Mouse (Mus musculus) lung, embryonic 15.5 days (tissue): ENCODE measurements around the gene Tmem268. TPM values are rescaled to one million over a fixed set of nuclear protein-coding genes. Genes with fewer than 3 reads are reported as not detected.
A peak's percentile ranks its signal among the peaks of the same experiment; 100 is the strongest.

Source experiments
- ATAC-seq: fragments of 200-750 bp; cut with Nextera tagmentation; 2 replicates; pipeline ENCODE4 v1.8.0; 2017; ENCODE audit warnings: moderate number of reproducible peaks, borderline replicate concordance; ENCODE audit not compliant: low FRiP score, low TSS enrichment; ENCODE audit errors: extremely low read depth
- H3K27ac ChIP-seq: fragments of 300-500 bp; sonication (generic); 2 replicates; pipeline ENCODE4 v1.5.1; 2015; ENCODE audit warnings: moderate library complexity, mild to moderate bottlenecking, inconsistent platforms
- H3K27me3 ChIP-seq: fragments of 300-500 bp; sonication (generic); 2 replicates; pipeline ENCODE4 v1.6.1; 2015; ENCODE audit warnings: inconsistent platforms
- H3K36me3 ChIP-seq: fragments of 300-500 bp; sonication (generic); 2 replicates; pipeline ENCODE4 v1.6.1; 2015; ENCODE audit warnings: inconsistent platforms
- H3K4me1 ChIP-seq: fragments of 300-500 bp; sonication (generic); 2 replicates; pipeline ENCODE4 v1.6.1; 2015; ENCODE audit warnings: inconsistent platforms
- H3K4me2 ChIP-seq: fragments of 300-500 bp; sonication (generic); 2 replicates; pipeline ENCODE4 v1.6.1; 2015; ENCODE audit warnings: inconsistent platforms, mild to moderate bottlenecking, moderate library complexity
- H3K4me3 ChIP-seq: fragments of 300-500 bp; sonication (generic); 2 replicates; pipeline ENCODE4 v1.5.1; 2015; ENCODE audit warnings: mild to moderate bottlenecking, inconsistent platforms
- H3K9ac ChIP-seq: fragments of 300-500 bp; sonication (generic); 2 replicates; pipeline ENCODE4 v1.6.1; 2015; ENCODE audit warnings: inconsistent platforms
- H3K9me3 ChIP-seq: fragments of 300-500 bp; sonication (generic); 2 replicates; pipeline ENCODE4 v1.6.1; 2016; ENCODE audit warnings: inconsistent platforms
- WGBS: fragments of 180-500 bp; shearing (Covaris S2); methylation state at CpG from one replicate; pipeline ENCODE4 v1.1.7; 2015; 5-methylcytosine and 5-hydroxymethylcytosine counted together
- polyA plus RNA-seq: library from polyadenylated mRNA; unstranded; fragments of >200 nt; fragmentation: Nextera tagmentation; extraction: Ambion mirVana; gene quantifications from 2 replicates; pipeline ENCODE4 v1.2.1, GENCODE M21; 2015

The Tmem268 gene
- polyA plus RNA-seq, 1 experiment from 2014 or later: 9.0 TPM

DNA sequence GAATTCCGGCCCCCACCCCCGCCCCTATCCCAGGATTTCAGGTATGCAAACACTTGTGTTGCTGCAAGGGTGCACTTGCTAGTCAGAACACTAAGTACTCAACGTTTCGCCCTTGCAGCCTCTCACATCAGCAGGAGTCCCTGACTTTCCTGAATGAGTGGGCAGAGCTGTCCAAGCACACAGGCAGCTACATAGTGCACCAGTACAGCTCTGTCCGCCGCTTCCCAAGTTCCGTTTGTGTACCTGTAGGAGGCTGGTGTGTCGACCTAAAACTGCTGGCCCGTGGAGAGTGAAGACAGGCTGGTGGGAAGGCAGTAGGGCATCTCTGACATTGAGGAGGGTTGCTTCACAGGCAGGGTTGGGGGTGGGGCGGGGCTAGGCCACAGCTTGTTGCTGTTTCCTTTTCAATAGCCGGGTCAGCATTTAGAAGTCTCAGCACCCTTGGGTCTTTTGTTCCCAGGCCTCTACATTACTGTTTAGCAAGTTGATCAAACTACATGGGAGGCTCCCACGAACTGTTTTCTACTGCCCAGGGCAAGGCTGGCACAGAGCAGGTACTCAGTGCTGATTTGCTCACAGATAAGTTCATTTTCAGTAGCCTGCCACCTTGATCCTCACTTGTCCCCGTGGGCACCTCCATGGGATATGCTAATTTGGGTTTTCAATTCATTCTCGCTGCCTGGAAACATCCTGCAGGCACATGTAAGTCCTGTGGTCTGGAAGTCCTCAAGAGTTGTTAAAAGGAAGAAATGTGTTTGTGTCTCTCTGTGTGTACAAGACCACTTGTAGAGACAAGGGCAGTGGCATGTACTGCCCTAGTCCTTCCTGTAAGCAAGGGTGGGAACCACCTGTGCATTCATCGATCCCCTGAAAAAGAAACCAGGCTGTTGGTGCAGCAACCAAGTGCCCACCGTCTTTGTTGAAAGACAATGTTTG lies 1.2 kb upstream of the Tmem268 start:
- 37% methylated on average over 16 of the region's 16 CpGs for WGBS
- Histone ChIP-seq H3K36me3 (peaks cover 14% of the 10 kb centered on the region), H3K4me2 (peak overlapping the region; percentile 83), H3K4me3 (peak overlapping the region; percentile 60; the same call in 1 of the 2 replicates), H3K27ac (peak overlapping the region; percentile 29), H3K4me1 (peaks cover 58% of the 10 kb centered on the region), H3K27me3 (no peaks in the 10 kb centered on the region), H3K9ac (no peak overlapping the region), H3K9me3 (no peaks in the 10 kb centered on the region)
- no peak; the same call in 1 of the 2 replicates for ATAC-seq

DNA sequence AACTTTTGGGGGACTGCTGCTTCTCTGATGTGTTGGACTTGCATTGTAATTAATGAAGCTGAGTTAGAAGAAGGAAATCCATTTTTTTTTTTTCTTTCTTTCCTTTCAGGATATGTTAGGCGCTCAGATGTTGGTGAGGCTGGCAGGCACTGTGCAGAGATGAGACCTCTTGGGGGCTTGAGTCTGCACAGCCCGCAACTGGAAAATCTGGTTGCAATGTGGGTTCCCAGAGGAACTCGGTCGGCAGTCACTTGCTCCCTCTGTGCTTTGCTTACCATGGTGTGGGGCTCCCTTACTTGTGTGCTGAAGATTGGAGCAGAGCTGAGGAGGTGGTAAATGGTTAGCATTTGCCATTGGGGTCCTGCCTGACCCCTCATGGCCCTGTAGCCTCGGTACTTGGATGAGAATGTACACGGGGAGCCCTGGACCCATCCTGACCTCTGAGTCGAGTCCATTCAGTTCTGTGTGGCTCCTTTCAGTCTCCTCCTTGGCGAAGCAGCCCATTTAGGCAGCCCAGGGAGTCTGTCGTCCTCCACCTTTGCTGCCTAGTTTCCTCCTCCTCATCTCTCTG lies 631 bp downstream of the Tmem268 start:
- WGBS: 29% methylated on average over 9 of the region's 9 CpGs
- H3K9me3 ChIP-seq: no peaks in the 10 kb centered on the region
- H3K4me3 ChIP-seq: peak overlapping the region; percentile 60
- no peaks in the 10 kb centered on the region for H3K27me3 ChIP-seq
- peaks cover 4% of the 10 kb centered on the region; the same call in 1 of the 2 replicates for H3K36me3 ChIP-seq
- peak overlapping the region; percentile 29; the same call in 1 of the 2 replicates for H3K27ac ChIP-seq
- ATAC-seq: peak; percentile 27; the same call in 1 of the 2 replicates
- peaks cover 51% of the 10 kb centered on the region for H3K4me1 ChIP-seq
- H3K9ac ChIP-seq: peak overlapping the region; percentile 78
- peak overlapping the region; percentile 83 for H3K4me2 ChIP-seq

DNA sequence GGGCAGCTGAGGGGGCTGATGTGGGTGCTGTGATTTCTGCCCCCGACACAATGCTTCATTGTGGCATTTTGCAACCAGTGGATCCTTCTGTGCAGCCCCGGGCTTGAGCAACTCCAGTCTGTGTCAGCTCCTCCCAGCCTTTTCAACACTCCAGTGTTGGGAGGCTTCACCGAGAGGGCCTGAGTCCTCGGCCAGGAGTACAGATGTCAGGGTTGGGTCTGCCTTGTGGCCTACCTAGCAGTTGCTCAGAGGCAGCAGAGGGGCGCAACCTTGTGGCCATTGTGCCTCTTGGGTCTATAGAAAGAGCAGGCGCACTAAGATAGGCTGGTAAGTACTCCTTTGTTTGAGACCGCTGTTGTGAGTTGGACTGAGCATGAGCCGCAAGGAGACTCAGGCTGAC lies 1.5 kb downstream of the Tmem268 start:
- Histone ChIP-seq H3K36me3 (0 out of 2 replicates have a peak, but pooled peaks cover 4% of the 10 kb centered on the region), H3K9me3 (no peaks in the 10 kb centered on the region), H3K4me1 (peaks cover 48% of the 10 kb centered on the region), H3K27me3 (no peaks in the 10 kb centered on the region), H3K9ac (no peak overlapping the region), H3K27ac (0 out of 2 replicates have a peak overlapping the region, but pooled peaks have one; percentile 10), H3K4me2 (no peak overlapping the region; the same call in 1 of the 2 replicates), H3K4me3 (no peak overlapping the region)
- ATAC-seq: no peak
- 64% methylated on average over 8 of the region's 8 CpGs for WGBS

DNA sequence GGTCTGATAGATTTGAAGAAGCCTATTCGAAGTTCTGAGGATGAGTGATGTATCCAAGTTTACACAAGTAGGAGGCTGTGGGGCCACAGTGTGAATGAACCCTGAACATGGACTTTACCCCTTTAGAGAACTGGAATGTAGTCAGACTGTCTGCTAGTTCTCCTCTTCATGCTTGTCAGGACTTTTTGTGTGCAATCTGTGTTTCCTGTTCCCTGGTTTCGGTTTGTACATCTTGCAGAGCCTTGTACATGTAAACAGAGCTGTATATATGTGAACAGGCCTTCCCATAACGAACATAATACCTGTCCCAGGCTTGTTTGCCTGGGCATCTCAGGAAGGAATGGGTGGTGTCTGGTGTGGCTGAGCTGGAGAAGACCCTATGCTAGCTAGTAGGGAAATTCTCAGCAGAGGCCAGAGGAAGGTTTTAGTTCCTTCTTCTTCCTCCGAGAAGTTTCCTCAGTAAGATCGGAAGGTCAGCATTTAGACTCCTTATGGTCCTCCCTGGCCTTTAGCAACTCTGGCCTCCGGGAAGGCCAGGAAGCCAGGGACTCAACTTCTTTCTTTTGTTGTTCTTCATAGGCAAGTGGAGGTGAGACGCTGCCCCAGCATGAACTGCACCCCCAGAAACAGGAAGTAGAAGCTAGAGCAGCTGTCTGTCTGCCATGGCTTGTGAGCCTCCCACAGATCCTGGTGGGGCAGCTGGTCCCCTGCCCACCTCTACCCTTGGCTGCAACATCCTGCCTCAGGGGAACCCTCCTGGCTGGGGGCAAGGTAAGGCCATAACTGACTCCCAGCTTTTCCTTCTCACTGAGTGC lies 3.5 kb downstream of the Tmem268 start:
- Histone ChIP-seq H3K4me1 (peaks cover 42% of the 10 kb centered on the region), H3K4me3 (no peak overlapping the region), H3K4me2 (no peak overlapping the region), H3K9me3 (no peaks in the 10 kb centered on the region), H3K9ac (no peak overlapping the region), H3K27ac (no peak overlapping the region), H3K27me3 (no peaks in the 10 kb centered on the region), H3K36me3 (peaks cover 5% of the 10 kb centered on the region; the same call in 1 of the 2 replicates)
- 57% methylated on average over 7 of the region's 7 CpGs for WGBS
- ATAC-seq: no peak

DNA sequence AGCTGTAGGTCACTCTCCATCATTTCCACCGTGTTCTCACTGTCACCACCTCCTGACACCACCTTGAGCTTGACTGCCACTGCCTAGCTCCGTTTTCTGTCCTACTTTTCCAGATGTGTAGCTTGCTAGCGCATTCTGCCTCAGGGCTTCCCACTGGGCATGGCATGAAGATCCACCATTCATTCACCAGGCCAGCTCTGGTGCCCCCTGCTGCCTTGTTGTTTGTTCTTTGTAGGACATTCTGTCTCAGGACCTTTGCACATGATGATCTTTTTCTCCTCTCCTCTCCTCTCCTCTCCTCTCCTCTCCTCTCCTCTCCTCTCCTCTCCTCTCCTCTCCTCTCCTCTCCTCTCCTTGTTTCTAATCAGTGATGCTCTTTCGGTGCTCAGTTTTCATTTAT lies 4.2 kb downstream of the Tmem268 start:
- peaks cover 36% of the 10 kb centered on the region for H3K4me1 ChIP-seq
- no peak overlapping the region for H3K4me2 ChIP-seq
- no peak overlapping the region for H3K4me3 ChIP-seq
- H3K36me3 ChIP-seq: peaks cover 5% of the 10 kb centered on the region; the same call in 1 of the 2 replicates
- H3K9me3 ChIP-seq: no peaks in the 10 kb centered on the region
- H3K27ac ChIP-seq: no peak overlapping the region
- H3K9ac ChIP-seq: no peak overlapping the region
- H3K27me3 ChIP-seq: no peaks in the 10 kb centered on the region
- WGBS: 81% methylated on average over 4 of the region's 4 CpGs
- ATAC-seq: no peak

DNA sequence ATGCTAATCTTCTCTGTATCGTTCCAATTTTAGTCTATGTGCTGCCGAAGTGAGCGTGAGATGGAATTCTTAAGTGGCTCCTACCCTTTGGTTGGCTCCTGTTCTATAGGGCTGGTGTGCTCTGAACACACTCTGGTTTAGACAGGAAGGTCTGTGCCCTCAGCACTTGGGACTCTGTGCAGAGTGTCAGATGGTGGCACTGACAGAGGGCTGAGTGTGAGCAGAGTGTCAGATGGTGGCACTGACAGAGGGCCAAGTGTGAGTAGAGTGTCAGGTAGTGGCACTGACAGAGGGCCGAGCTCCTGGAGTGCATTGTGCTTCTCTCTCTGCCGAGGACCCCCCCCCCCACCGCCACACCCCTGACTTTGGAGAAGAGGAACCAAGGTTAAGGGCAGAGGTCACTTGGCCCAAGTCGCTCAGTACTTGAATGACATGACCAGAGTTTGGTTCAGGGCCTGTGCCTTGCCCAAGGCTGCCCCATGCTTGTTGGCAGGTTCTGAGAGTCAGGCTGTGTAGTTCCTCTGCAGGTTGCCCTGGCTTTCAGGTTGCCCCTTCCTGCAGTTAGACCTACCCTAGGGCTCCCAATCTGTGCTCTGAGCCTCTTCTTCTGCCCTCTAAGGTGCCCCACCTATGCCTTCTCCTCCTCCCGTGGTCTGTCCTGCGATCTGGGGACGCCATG lies 9.3 kb downstream of the Tmem268 start:
- WGBS: 71% methylated on average over 9 of the region's 10 CpGs
- H3K9ac ChIP-seq: no peak overlapping the region
- no peaks in the 10 kb centered on the region for H3K9me3 ChIP-seq
- H3K4me2 ChIP-seq: no peak overlapping the region
- H3K36me3 ChIP-seq: peaks cover 5% of the 10 kb centered on the region; the same call in 1 of the 2 replicates
- ATAC-seq: no peak
- no peaks in the 10 kb centered on the region for H3K27me3 ChIP-seq
- H3K4me1 ChIP-seq: 0 out of 2 replicates have a peak, but pooled peaks cover 8% of the 10 kb centered on the region
- no peak overlapping the region for H3K27ac ChIP-seq
- no peak overlapping the region for H3K4me3 ChIP-seq

DNA sequence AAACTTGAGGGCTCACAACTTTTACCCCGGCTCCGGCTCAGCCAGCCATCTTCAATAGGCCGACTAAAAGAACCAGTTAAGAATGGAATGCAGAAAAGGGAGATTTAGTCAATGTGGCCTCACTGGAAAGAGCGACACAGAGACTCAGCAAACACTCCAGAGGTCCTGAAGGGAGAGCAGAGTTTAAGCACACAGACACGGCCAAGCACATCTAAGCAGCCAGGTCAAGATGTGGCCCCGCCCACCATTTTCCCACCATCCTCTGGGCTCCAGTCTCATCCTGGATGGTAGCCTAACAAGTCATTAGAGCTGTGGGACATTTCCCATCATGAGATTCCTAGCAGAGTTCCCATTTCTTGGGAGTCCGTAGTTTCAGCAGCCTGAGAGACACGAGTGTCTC lies 10.7 kb downstream of the Tmem268 start:
- Histone ChIP-seq H3K9me3 (no peaks in the 10 kb centered on the region), H3K27ac (peak overlapping the region; percentile 43), H3K27me3 (no peaks in the 10 kb centered on the region), H3K36me3 (peaks cover 5% of the 10 kb centered on the region; the same call in 1 of the 2 replicates), H3K4me3 (no peak overlapping the region), H3K9ac (no peak overlapping the region), H3K4me1 (0 out of 2 replicates have a peak, but pooled peaks cover 8% of the 10 kb centered on the region), H3K4me2 (no peak overlapping the region)
- ATAC-seq: 0 out of 2 replicates have a peak, but pooled peaks have one; percentile 25
- 65% methylated on average over 8 of the region's 8 CpGs for WGBS

DNA sequence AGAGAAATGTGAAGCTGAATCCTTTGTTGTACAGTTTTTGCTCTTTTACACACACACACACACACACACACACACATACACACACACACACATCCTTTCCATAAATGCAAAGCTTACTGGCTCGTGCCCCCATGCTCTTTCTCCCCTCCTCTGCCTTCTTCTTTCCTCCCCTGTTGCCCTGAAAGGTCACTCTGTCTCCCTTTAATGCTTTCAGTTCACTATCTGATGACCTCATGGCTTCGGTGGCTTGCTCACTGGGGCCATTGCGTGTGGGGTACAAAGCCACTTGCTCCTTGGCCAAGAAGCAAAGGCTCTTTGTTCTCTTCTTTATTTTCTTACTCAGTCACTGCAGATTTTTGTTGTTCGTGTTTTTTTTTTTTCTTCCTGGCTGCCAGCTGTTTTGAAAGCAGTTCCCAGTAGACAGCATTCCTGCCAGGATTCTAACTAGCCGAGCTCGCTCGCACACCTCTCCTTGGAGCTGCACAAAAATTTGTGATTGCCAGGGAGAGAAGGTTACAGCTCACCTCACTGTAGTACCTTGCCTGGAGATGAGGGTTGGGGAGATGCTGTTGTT lies 11.7 kb downstream of the Tmem268 start:
- Histone ChIP-seq H3K4me2 (no peak overlapping the region), H3K9me3 (no peaks in the 10 kb centered on the region), H3K36me3 (peaks cover 3% of the 10 kb centered on the region; the same call in 1 of the 2 replicates), H3K27ac (peak overlapping the region; percentile 25; the same call in 1 of the 2 replicates), H3K4me1 (0 out of 2 replicates have a peak, but pooled peaks cover 8% of the 10 kb centered on the region), H3K9ac (no peak overlapping the region), H3K27me3 (no peaks in the 10 kb centered on the region), H3K4me3 (no peak overlapping the region)
- no peak for ATAC-seq
- WGBS: 32% methylated on average over 7 of the region's 7 CpGs

DNA sequence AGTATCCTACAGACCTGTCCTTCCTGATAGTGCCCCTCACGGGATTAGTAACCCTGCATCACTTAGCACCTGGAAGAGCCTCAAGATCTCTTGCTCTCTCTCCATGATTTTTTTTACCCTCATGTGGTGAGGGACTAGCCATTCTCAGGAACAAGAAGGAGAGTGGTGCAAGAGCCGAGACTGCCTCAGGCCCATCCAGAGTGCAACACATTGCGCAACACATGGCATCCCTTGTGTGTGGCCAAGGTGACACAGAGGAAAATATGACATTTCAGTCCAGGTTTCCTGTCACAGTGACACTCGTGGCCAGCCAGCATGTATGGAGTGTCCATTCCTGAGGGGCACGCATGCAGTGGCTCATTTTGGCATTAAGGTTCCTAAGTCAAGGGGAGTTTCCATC lies 14.0 kb downstream of the Tmem268 start:
- Histone ChIP-seq H3K36me3 (no peaks in the 10 kb centered on the region), H3K9me3 (no peaks in the 10 kb centered on the region), H3K4me3 (no peak overlapping the region), H3K4me1 (0 out of 2 replicates have a peak, but pooled peaks cover 8% of the 10 kb centered on the region), H3K4me2 (no peak overlapping the region), H3K27ac (no peak overlapping the region), H3K9ac (no peak overlapping the region), H3K27me3 (no peaks in the 10 kb centered on the region)
- 86% methylated on average over 5 of the region's 5 CpGs for WGBS
- no peak for ATAC-seq

DNA sequence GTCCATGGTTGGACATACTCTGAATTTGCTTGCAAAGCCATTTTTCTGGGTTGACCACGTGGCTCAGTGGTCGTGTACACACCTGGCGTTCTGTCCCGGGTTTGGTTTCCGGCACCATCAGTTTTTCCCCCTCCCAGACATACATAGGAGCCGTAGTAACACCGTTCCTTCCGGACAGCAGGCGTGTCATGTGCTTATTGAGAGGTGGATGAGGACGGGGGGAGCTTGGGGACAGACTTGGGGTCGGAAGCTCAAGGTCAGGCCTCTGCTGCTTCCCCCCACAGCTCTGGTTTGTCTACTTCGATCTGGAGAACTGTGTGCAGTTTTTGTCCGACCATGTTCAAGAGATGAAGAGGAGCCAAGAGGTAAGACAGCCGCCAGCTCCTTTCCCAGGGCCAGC lies 21.1 kb downstream of the Tmem268 start:
- Histone ChIP-seq H3K4me2 (no peak overlapping the region), H3K27me3 (no peaks in the 10 kb centered on the region), H3K4me3 (no peak overlapping the region), H3K4me1 (no peaks in the 10 kb centered on the region), H3K9ac (no peak overlapping the region), H3K36me3 (no peaks in the 10 kb centered on the region), H3K27ac (no peak overlapping the region), H3K9me3 (no peaks in the 10 kb centered on the region)
- ATAC-seq: no peak
- 79% methylated on average over 14 of the region's 14 CpGs for WGBS
